Mouse (Mus musculus) brown adipose tissue, adult 24 weeks (tissue): ENCODE measurements around the gene Tspan3. TPM values are rescaled to one million over a fixed set of nuclear protein-coding genes. Genes with fewer than 3 reads are reported as not detected.

Experiments used
- H3K27ac ChIP-seq: fragments of 200-500 bp; replicated peaks from 2 replicates; pipeline ENCODE4 v1.5.1; 2012; ENCODE audit warnings: low read depth, mild to moderate bottlenecking, low read length
- H3K4me1 ChIP-seq: fragments of 200-500 bp; 2 replicates; pipeline ENCODE4 v1.6.1; 2012; ENCODE audit warnings: low read length, mixed read lengths; ENCODE audit not compliant: control insufficient read depth, insufficient read depth, insufficient read length
- H3K4me3 ChIP-seq: fragments of 200-500 bp; 2 replicates; pipeline ENCODE4 v1.5.1; 2012; ENCODE audit warnings: low read depth, mild to moderate bottlenecking, low read length, moderate library complexity; ENCODE audit not compliant: insufficient read depth
- polyA plus RNA-seq: library from polyadenylated mRNA; stranded (reverse); fragments of >200 nt; gene quantifications from 2 replicates; pipeline ENCODE4 v1.2.4, GENCODE M21; 2012; ENCODE audit not compliant: missing spikeins, insufficient read depth, insufficient read length

The Tspan3 gene
- polyA plus RNA-seq, 1 experiment: 171 TPM

DNA sequence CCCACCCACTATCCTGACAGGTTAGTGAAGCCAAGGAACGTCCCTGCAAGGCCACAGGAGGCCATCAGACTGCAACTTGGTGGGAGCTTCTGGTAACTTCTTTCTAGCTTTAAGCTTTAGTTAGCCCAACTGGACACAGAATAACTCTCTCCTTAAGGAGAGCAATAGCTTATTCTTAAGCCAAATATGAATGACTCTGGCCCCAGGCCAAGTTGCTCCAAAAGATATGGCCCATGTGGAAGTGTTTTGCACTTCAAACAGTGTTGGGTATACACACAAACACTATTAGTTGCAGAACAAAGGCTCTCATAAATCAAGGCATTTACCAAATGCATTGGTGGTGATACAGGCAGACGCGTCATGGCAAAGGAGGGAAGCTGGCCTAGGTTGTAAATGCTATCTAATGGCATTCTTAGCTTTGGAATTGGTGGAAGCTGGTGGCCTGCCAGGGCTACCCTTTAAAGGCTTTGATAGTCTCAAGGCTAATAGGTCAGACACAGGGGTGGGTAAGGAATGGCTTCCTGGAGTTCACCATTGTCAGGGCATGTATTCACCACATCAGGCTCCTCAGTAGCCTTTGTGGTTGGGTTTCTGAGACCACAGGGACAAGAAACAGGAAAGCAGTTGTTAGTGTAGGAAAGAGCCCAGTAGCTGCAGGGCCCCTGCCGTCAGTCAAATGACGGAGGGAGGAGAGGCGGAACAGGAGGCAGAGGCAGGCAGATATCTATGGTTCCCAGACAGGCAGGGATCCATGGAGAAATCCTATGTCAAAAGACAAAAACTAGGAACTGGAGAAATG lies 58.8 kb downstream of the Tspan3 start:
- Histone ChIP-seq H3K4me1 (no peaks in the 10 kb centered on the region), H3K27ac (no peak overlapping the region), H3K4me3 (no peak overlapping the region)

DNA sequence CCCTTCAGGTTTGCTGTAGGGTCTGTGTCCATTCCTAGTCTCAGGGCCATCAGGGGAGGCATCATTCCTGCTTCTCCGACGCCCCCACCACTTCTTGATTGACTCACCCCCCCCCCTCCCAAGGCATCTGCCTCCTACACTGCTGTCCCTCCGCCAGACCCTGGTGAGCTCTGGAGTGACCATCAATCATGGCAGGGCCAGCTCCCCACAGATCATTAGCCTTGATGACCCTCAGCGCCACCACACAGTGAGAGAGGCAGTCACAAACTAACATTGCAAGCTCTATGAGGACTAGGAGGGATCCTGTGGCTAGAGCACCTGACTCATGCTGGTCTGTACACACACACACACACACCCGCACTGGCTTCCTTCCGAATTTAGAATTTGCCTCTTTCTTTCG lies 60.4 kb downstream of the Tspan3 start:
- no peak overlapping the region for H3K27ac ChIP-seq
- no peaks in the 10 kb centered on the region for H3K4me1 ChIP-seq
- no peak overlapping the region for H3K4me3 ChIP-seq

DNA sequence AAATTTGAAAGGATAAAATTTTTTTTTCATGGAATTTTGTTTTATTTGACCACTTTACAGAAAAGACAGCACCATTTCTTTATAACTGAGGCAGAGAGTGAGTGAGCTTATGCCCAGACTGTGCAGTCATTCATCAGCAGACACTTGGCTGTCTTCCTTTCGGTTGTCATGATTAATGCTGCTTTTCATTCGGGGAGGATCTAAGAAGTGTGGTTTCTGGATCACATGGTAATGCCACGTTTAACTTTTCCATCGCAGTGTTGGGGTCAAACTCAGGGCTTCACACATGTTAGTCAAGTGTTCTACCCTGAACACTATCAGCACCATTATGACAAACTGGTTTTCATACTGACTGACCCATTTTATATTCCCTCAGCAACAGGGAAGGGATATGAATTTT lies 64.3 kb downstream of the Tspan3 start:
- no peak overlapping the region for H3K27ac ChIP-seq
- H3K4me1 ChIP-seq: no peaks in the 10 kb centered on the region
- H3K4me3 ChIP-seq: no peak overlapping the region

DNA sequence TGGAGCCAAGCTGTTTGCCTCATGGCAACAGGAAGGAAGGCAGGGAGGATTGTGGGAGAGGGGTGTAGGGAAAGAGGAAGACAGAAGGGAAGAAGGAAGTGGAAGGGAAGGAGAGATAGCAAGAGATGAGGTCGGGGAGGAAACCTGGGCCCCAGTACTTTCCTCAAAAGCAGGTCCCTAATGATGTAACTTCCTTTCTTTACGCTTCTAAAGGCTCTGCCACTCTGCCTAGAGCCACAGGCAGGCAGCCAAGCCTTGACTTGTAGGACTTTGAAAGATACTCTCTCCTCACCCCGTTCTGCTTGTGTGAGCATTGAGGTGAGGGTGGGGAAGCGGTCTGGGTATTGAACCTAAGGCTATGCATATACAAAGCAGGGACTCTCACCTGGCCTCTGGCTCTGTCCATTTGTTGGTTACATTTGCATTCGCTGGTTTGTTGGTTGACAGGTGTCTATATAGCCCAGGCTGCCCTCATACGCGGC lies 65.2 kb downstream of the Tspan3 start:
- Histone ChIP-seq H3K27ac (no peak overlapping the region), H3K4me1 (no peaks in the 10 kb centered on the region), H3K4me3 (no peak overlapping the region)

DNA sequence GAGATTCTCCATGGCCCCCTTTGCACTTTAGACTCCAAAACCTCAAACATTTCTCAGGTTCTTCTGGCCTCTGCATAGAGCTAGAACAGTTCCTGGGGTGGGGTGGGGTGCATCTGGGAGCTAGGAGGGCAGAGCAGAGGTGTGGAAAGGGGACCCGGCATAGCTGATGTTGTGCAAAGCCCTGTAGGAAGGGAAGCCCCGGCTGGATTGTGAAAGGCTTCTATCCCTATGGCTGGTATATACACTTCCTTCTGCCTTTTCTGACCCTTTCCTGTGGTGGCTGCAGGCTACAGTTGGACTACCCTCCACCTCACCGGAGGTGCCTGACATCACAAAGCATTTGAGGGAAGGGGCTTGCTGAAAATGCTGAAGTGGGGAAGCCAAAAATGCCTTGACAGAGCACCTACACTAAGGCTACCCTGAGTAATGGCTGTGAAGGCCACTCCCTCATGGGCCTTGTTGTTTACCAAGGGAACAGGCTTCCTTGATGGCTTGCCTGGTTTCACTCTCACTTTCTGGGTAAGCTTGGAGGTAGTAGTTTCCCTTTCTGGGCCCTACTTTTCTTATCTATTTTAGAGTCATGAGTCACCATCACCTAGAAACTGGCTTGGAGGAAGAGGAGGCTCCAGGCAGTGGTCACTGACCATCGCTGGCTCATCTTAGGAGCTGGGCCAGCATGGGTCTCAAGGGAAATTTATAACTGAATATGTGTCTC lies 67.5 kb downstream of the Tspan3 start:
- no peak overlapping the region for H3K27ac ChIP-seq
- H3K4me1 ChIP-seq: no peaks in the 10 kb centered on the region
- H3K4me3 ChIP-seq: no peak overlapping the region

DNA sequence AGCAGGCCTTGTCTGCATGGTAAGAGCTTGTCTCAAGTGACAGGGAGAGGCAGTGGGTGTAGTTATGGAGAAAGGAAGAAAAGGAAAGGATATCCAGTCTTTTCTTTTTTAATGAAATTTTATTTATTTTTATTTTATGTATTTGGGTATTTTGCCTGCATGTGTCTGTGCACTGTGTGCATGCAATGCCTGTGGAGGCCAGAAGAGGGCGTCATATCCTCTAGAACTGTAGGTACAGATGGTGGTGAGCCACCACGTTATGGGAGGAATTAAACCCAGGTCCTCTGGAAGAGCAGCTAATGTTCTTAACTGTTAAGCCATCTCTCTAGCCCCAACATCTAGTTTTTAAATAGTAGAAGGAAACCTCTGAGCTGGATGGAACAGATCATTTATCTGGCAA lies 73.2 kb downstream of the Tspan3 start:
- H3K27ac ChIP-seq: no peak overlapping the region
- H3K4me3 ChIP-seq: no peak overlapping the region

DNA sequence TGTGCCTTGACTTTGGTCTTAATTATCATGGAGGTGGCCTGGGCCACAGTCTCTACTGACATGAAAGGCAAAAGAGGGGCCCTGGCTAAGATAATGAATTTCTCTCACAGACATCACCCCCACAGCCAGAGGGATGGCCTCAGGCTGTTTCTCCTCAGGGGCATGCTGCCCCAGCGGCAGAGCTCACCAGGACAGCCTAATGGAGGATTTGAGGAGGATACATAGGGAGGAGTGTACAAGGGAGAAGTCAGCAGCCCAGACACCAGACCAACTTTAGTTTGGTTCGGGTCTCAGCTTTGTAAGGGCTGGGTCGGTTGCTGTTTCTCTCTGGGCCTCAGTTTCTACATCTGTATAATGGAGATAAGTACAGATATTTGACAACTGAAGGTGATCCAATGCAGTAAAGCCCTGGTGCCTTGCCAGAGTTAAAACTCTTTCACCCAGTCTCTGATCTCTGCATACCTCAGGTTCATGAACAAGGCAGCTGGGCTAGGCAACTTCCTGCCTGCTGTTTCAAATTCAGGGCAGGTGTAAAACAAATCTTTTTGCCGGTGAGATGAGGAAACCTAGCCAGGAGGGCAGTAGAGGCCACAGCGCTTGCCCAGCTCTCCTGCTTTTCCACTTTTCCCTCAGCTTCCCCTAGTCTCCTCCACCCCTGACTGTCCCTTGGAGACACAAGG lies 74.6 kb downstream of the Tspan3 start:
- H3K4me3 ChIP-seq: peak overlapping the region; percentile 44
- H3K4me1 ChIP-seq: no peaks in the 10 kb centered on the region
- H3K27ac ChIP-seq: 0 out of 2 replicates have a peak overlapping the region, but pooled peaks have one; percentile 3

More for the DNA sequence above, 73.2 kb downstream of the Tspan3 start:
- no peaks in the 10 kb centered on the region for H3K4me1 ChIP-seq

DNA sequence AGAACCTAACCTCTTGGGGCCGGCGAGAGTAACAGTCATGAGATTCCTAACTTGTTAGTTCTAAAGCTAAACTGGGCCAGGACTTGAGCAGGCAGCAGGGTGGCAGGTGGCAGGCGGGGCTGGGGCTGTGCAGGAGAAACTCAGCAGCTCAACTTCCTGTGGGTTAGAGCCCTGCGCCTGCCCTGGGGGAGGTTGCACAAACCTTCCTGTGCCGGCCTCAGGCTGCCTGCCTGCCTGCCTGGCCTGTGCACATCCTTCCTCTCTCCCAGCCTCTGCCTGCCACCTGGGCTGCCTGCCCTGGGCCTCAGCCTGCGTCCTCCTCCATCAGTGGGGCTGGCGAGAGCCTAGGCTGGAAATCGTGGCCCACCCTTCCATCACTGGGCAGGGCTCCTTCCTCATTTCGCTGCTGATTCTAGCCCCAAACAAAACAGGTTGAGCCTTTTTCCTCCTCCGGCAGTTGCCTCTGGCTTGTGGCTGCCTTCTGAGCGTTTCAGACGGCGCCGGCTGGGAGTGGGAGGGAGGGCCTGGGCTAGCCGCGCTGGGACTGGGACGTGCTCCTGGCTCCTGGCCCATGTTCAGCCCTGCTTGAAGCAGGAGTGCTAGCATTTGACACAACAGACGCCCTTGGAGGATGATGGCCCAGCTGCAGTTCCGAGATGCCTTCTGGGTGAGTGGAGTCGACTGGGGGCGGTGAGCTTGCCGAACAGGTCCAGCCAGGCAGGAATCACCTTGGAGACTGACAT lies 75.3 kb downstream of the Tspan3 start, which contains the start of gene Pstpip1:
Pstpip1 (plus strand) TSS at position 185 of the 743 bp plus-strand sequence.
- 0 out of 2 replicates have a peak within 1 kb of the TSS, but pooled peaks have one; percentile 3 for H3K27ac ChIP-seq
- H3K4me1 ChIP-seq: no peaks in the 10 kb centered on the region
- peak within 1 kb of the TSS; percentile 44 for H3K4me3 ChIP-seq

DNA sequence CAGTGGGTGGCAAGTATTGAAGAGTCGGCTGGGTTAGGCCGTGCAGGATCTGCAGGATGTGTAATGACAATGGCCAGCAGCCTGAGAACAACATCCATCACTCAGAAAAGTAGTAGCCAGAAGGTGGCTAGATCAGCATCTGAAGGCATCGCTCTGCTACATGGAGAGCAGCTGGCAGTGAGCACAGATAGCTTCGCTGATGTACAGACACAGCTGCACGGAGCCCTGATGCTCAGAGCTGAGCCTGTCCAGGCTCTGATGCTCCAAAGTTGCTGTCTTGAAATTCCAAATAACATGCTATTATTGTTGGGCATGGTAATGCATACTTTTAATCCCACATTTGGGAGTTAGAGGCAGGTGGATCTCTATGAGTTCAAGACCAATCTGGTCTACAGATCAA lies 78.8 kb downstream of the Tspan3 start:
- Histone ChIP-seq H3K27ac (no peak overlapping the region), H3K4me3 (no peak overlapping the region), H3K4me1 (no peaks in the 10 kb centered on the region)

Other genes starting within 250 kb of the Tspan3 start
- gene Scaper, start 227.4 kb downstream of the Tspan3 start, polyA plus RNA-seq: 4.4 and 6.1 TPM in 2 replicates
- gene 4930563M21Rik, start 154.9 kb downstream of the Tspan3 start, polyA plus RNA-seq: not detected in 2 replicates
- 15.6 and 19.7 TPM in 2 replicates for gene Rcn2, start 123.6 kb downstream of the Tspan3 start, polyA plus RNA-seq
- 1.2 and 2.9 TPM in 2 replicates for gene Pstpip1, start 75.5 kb downstream of the Tspan3 start, polyA plus RNA-seq